Comparison of ENCODE assay signal across 9 mouse cellular contexts in the genomic region with DNA sequence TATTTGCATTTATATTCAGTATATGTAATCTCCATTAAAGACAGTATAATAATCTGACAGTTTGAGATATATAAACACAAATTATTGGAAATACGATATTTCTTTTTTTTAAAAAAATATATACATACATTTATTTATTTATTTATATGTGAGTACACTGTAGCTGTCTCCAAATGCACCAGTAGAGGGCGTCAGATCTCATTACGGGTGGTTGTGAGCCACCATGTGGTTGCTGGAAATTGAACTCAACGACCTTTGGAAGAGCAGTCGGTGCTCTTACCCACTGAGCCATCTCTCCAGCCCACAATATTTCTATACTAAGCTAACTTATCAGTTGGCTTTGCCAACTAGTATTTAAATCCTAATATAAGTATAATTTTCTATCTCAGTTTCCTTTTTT. TPM values are rescaled to one million over a fixed set of nuclear protein-coding genes. Genes with fewer than 3 reads are reported as not detected.
A peak's percentile ranks its signal among the peaks of the same experiment; 100 is the strongest.
DNase-seq lines count a peak whose midpoint lies in the region; ATAC-seq and TF ChIP-seq lines count a peak whose summit lies in the region.
"Had no signal": no experiment of that assay in that cellular context is flagged by ENCODE, and none has a peak within 500 bp of the region (broad histone marks: within the 10 kb centered on the region; RNA-seq: fewer than 3 reads in every experiment).

No protein-coding gene starts in this region.

- no peak for TF ChIP-seq POLR2A in cerebellum, adult 2 months (IDR thresholded peaks at IDR 0.05; ENCODE audit: borderline replicate concordance, insufficient read depth, low read length)

- no peaks in the 10 kb centered on the region for H3K27me3 ChIP-seq in cerebellum, adult 2 months (ENCODE audit: control insufficient read depth, insufficient read depth, low read length)
- no peaks in the 10 kb centered on the region for H3K27me3 ChIP-seq in liver, embryonic 12.5 days (replicated peaks)
- H3K27me3 ChIP-seq in embryonic facial prominence, embryonic 14.5 days (replicated peaks; ENCODE audit: control insufficient read depth, insufficient read depth, low read length): no peaks in the 10 kb centered on the region
- H3K27me3 ChIP-seq in stomach, postnatal 0 days (ENCODE audit: control insufficient read depth, insufficient read depth, low read length): no peaks in the 10 kb centered on the region
- H3K27me3 ChIP-seq in midbrain, embryonic 13.5 days: no peaks in the 10 kb centered on the region

- H3K4me2 ChIP-seq in liver, embryonic 12.5 days: no peak overlapping the region
- no peak overlapping the region for H3K4me2 ChIP-seq in embryonic facial prominence, embryonic 14.5 days (ENCODE audit: low read depth, low read length)
- no peak overlapping the region for H3K4me2 ChIP-seq in stomach, postnatal 0 days (replicated peaks; ENCODE audit: low read depth)
- H3K4me2 ChIP-seq in midbrain, embryonic 13.5 days (replicated peaks): no peak overlapping the region

- no peak for TF ChIP-seq EP300 in stomach, postnatal 0 days (optimal IDR thresholded peaks at IDR 0.05)

- H3K9me3 ChIP-seq in liver, embryonic 12.5 days (replicated peaks): no peaks in the 10 kb centered on the region
- no peaks in the 10 kb centered on the region for H3K9me3 ChIP-seq in embryonic facial prominence, embryonic 14.5 days (ENCODE audit: control insufficient read depth, low read length)
- H3K9me3 ChIP-seq in stomach, postnatal 0 days (ENCODE audit: control insufficient read depth, low read length): no peaks in the 10 kb centered on the region
- no peaks in the 10 kb centered on the region for H3K9me3 ChIP-seq in midbrain, embryonic 13.5 days

- H3K36me3 ChIP-seq in liver, embryonic 12.5 days: peaks cover 74% of the 10 kb centered on the region
- H3K36me3 ChIP-seq in embryonic facial prominence, embryonic 14.5 days (ENCODE audit: control insufficient read depth, insufficient read depth, low read length): peaks cover 83% of the 10 kb centered on the region
- peaks cover 12% of the 10 kb centered on the region; the same call in 1 of the 2 replicates for H3K36me3 ChIP-seq in stomach, postnatal 0 days (ENCODE audit: control insufficient read depth, insufficient read depth, low read length)
- H3K36me3 ChIP-seq in midbrain, embryonic 13.5 days: peaks cover 63% of the 10 kb centered on the region

- H3K4me3 ChIP-seq in cerebellum, adult 2 months (replicated peaks; ENCODE audit: insufficient read depth, low read depth, low read length): no peak overlapping the region
- H3K4me3 ChIP-seq in liver, embryonic 12.5 days: no peak overlapping the region
- H3K4me3 ChIP-seq in embryonic facial prominence, embryonic 14.5 days (ENCODE audit: low read depth, low read length): no peak overlapping the region
- H3K4me3 ChIP-seq in stomach, postnatal 0 days (ENCODE audit: low read depth, low read length): no peak overlapping the region
- no peak overlapping the region for H3K4me3 ChIP-seq in midbrain, embryonic 13.5 days (replicated peaks)

- no peak for ATAC-seq in liver, embryonic 12.5 days
- no peak for ATAC-seq in embryonic facial prominence, embryonic 14.5 days (ENCODE audit: low read depth)
- no peak for ATAC-seq in stomach, postnatal 0 days (ENCODE audit: low FRiP score, low TSS enrichment)
- no peak for ATAC-seq in midbrain, embryonic 13.5 days

- H3K27ac ChIP-seq in cerebellum, adult 2 months (ENCODE audit: insufficient read depth, low read length): no peak overlapping the region
- H3K27ac ChIP-seq in liver, embryonic 12.5 days: no peak overlapping the region
- H3K27ac ChIP-seq in embryonic facial prominence, embryonic 14.5 days (replicated peaks; ENCODE audit: low read depth, low read length): no peak overlapping the region
- no peak overlapping the region for H3K27ac ChIP-seq in stomach, postnatal 0 days (replicated peaks)
- H3K27ac ChIP-seq in midbrain, embryonic 13.5 days: no peak overlapping the region

- 41% methylated on average over 5 of the region's 5 CpGs for WGBS in cerebellum, adult 2 months
- 44% methylated on average over 5 of the region's 5 CpGs for WGBS in liver, embryonic 12.5 days (ENCODE audit: insufficient replicate concordance)
- WGBS in embryonic facial prominence, embryonic 14.5 days: 53% methylated on average over 5 of the region's 5 CpGs
- 55% methylated on average over 5 of the region's 5 CpGs for WGBS in stomach, postnatal 0 days
- WGBS in midbrain, embryonic 13.5 days: 61% methylated on average over 5 of the region's 5 CpGs

- TF ChIP-seq CTCF in cerebellum, adult 2 months (IDR thresholded peaks at IDR 0.05; ENCODE audit: borderline replicate concordance, insufficient read depth, low read depth, low read length): peak; percentile 33; the same call in 1 of the 2 replicates
- peak; percentile 59 for TF ChIP-seq CTCF in stomach, postnatal 0 days (IDR thresholded peaks at IDR 0.05; ENCODE audit: low read depth)

- no peaks in the 10 kb centered on the region for H3K4me1 ChIP-seq in cerebellum, adult 2 months (ENCODE audit: control insufficient read depth, insufficient read depth, low read length)
- no peaks in the 10 kb centered on the region for H3K4me1 ChIP-seq in liver, embryonic 12.5 days
- H3K4me1 ChIP-seq in embryonic facial prominence, embryonic 14.5 days (ENCODE audit: control insufficient read depth, insufficient read depth, low read length): no peaks in the 10 kb centered on the region
- H3K4me1 ChIP-seq in stomach, postnatal 0 days (replicated peaks; ENCODE audit: control insufficient read depth, insufficient read depth): no peaks in the 10 kb centered on the region
- no peaks in the 10 kb centered on the region for H3K4me1 ChIP-seq in midbrain, embryonic 13.5 days (replicated peaks)

- DNase-seq in cerebellum, adult 2 months: peak in 1 of 2 experiments; percentile 31
- no peak for DNase-seq in cerebellum, adult 11-12 months
- DNase-seq in liver: peak; percentile 49
- DNase-seq in embryonic facial prominence, embryonic 14.5 days (ENCODE audit: low spot score): peak; percentile 45
- DNase-seq in stomach, postnatal 0 days (ENCODE audit: low spot score): peak; percentile 28
- no peak for DNase-seq in frontal cortex, postnatal 25 days (ENCODE audit: low spot score in 2 of 2)

- no peak overlapping the region for H3K9ac ChIP-seq in liver, embryonic 12.5 days
- H3K9ac ChIP-seq in embryonic facial prominence, embryonic 14.5 days (ENCODE audit: low read depth, low read length): no peak overlapping the region
- H3K9ac ChIP-seq in stomach, postnatal 0 days (ENCODE audit: low read length): no peak overlapping the region
- H3K9ac ChIP-seq in midbrain, embryonic 13.5 days (replicated peaks): no peak overlapping the region

RNA-seq across cellular contexts. Expression of gene Gm49321, which starts 6.2 kb away (rescaled TPM):
- polyA plus RNA-seq in cerebellum, adult 2 months (2012; rRNA removed): not detected in 2 replicates
- 4.6 and 6.9 TPM in 2 replicates for polyA plus RNA-seq in liver, embryonic 12.5 days (2016; fragmentation: Nextera tagmentation; extraction: Ambion mirVana)
- polyA plus RNA-seq in embryonic facial prominence, embryonic 14.5 days (2014; fragmentation: Nextera tagmentation; extraction: Ambion mirVana): 9.2 and 10.2 TPM in 2 replicates
- 5.7 and 7.0 TPM in 2 replicates for polyA plus RNA-seq in stomach, postnatal 0 days (2015; fragmentation: Nextera tagmentation; extraction: Ambion mirVana)
- polyA plus RNA-seq in midbrain, embryonic 13.5 days (2015; fragmentation: Nextera tagmentation; extraction: Ambion mirVana): 20.2 and 26.7 TPM in 2 replicates
- polyA plus RNA-seq: gonadal fat pad, adult 2 months had no signal

RNA-seq across cellular contexts. Expression of gene Hif1a, which starts 30.1 kb away (rescaled TPM):
- polyA plus RNA-seq in cerebellum, adult 2 months (2012; rRNA removed): 72.6 and 79.9 TPM in 2 replicates
- polyA plus RNA-seq in liver, embryonic 12.5 days (2016; fragmentation: Nextera tagmentation; extraction: Ambion mirVana): 33.3 and 34.1 TPM in 2 replicates
- polyA plus RNA-seq in embryonic facial prominence, embryonic 14.5 days (2014; fragmentation: Nextera tagmentation; extraction: Ambion mirVana): 91.8 and 103 TPM in 2 replicates
- polyA plus RNA-seq in stomach, postnatal 0 days (2015; fragmentation: Nextera tagmentation; extraction: Ambion mirVana): 30.0 and 30.4 TPM in 2 replicates
- polyA plus RNA-seq in midbrain, embryonic 13.5 days (2015; fragmentation: Nextera tagmentation; extraction: Ambion mirVana): 83.0 and 84.4 TPM in 2 replicates

RNA-seq across cellular contexts. Expression of gene Snapc1, which starts 33.0 kb away (rescaled TPM):
- polyA plus RNA-seq in cerebellum, adult 2 months (2012; rRNA removed): 33.4 and 35.2 TPM in 2 replicates
- 8.9 and 9.5 TPM in 2 replicates for polyA plus RNA-seq in liver, embryonic 12.5 days (2016; fragmentation: Nextera tagmentation; extraction: Ambion mirVana)
- 14.7 and 17.8 TPM in 2 replicates for polyA plus RNA-seq in embryonic facial prominence, embryonic 14.5 days (2014; fragmentation: Nextera tagmentation; extraction: Ambion mirVana)
- 8.9 and 9.4 TPM in 2 replicates for polyA plus RNA-seq in stomach, postnatal 0 days (2015; fragmentation: Nextera tagmentation; extraction: Ambion mirVana)
- polyA plus RNA-seq in midbrain, embryonic 13.5 days (2015; fragmentation: Nextera tagmentation; extraction: Ambion mirVana): 35.4 and 36.7 TPM in 2 replicates

Comparison
In these comparisons a context has a peak if more than half of its experiments do, and no peak if none do; other contexts are left out.
1. DNase-seq: peak in liver (single experiment), embryonic facial prominence, embryonic 14.5 days (single experiment) and stomach, postnatal 0 days (single experiment); none in cerebellum, adult 11-12 months (single experiment) and frontal cortex, postnatal 25 days (0 of 2).